Mouse (Mus musculus) neural tube, embryonic 11.5 days (tissue): ENCODE measurements around the gene Slc22a19. TPM values are rescaled to one million over a fixed set of nuclear protein-coding genes. Genes with fewer than 3 reads are reported as not detected.
"Not testable (repeated sequence)": the region's sequence is repeated elsewhere in the genome, so short reads cannot be mapped to it uniquely, and the experiment has no call there.

Experiments
- ATAC-seq: fragments of 200-750 bp; cut with Nextera tagmentation; 2 replicates; pipeline ENCODE4 v1.8.0; 2017; ENCODE audit warnings: moderate number of reproducible peaks, mild to moderate bottlenecking, moderate TSS enrichment, moderate library complexity; ENCODE audit not compliant: insufficient read depth, low FRiP score, low TSS enrichment
- DNase-seq: peaks from one replicate; pipeline ENCODE4 v3.0.0-alpha.2; 2015; ENCODE audit warnings: low spot score
- H3K27ac ChIP-seq: fragments of 300-500 bp; sonication (generic); 2 replicates; pipeline ENCODE4 v1.5.1; 2014; ENCODE audit warnings: low read depth, mild to moderate bottlenecking, low read length
- H3K27me3 ChIP-seq: fragments of 300-500 bp; sonication (generic); 2 replicates; pipeline ENCODE4 v1.6.1; 2014; ENCODE audit warnings: mild to moderate bottlenecking, low read length, mixed read lengths; ENCODE audit not compliant: control insufficient read depth, insufficient read depth
- H3K36me3 ChIP-seq: fragments of 300-500 bp; sonication (generic); 2 replicates; pipeline ENCODE4 v1.6.1; 2014; ENCODE audit warnings: mild to moderate bottlenecking, low read length, moderate library complexity, mixed read lengths; ENCODE audit not compliant: control insufficient read depth, insufficient read depth
- H3K4me1 ChIP-seq: fragments of 300-500 bp; sonication (generic); 2 replicates; pipeline ENCODE4 v1.6.1; 2014; ENCODE audit warnings: low read length, mixed read lengths; ENCODE audit not compliant: control insufficient read depth, insufficient read depth
- H3K4me2 ChIP-seq: fragments of 300-500 bp; sonication (generic); 2 replicates; pipeline ENCODE4 v1.6.1; 2014; ENCODE audit warnings: low read depth, mild to moderate bottlenecking, moderate library complexity
- H3K4me3 ChIP-seq: fragments of 300-500 bp; sonication (generic); 2 replicates; pipeline ENCODE4 v1.5.1; 2014; ENCODE audit warnings: low read depth, low read length
- H3K9ac ChIP-seq: fragments of 300-500 bp; sonication (generic); 2 replicates; pipeline ENCODE4 v1.6.1; 2014; ENCODE audit warnings: mild to moderate bottlenecking, low read length
- H3K9me3 ChIP-seq: fragments of 300-500 bp; sonication (generic); 2 replicates; pipeline ENCODE4 v1.6.1; 2016; ENCODE audit warnings: low read length; ENCODE audit not compliant: control insufficient read depth
- WGBS: fragments of 180-500 bp; shearing (Covaris S2); extraction: QIAGEN DNeasy Blood & Tissue Kit; methylation state at CpG from one replicate; pipeline ENCODE4 v1.1.7; 2014; 5-methylcytosine and 5-hydroxymethylcytosine counted together
- polyA plus RNA-seq: library from polyadenylated mRNA; unstranded; fragments of >200 nt; fragmentation: Nextera tagmentation; extraction: Ambion mirVana; gene quantifications from 2 replicates; pipeline ENCODE4 v1.2.1, GENCODE M21; 2014

The Slc22a19 gene
- not detected in 2 replicates for polyA plus RNA-seq

- DNase-seq (no peak), ATAC-seq (no peak)
- Histone ChIP-seq H3K9ac (no peak within 1 kb of the TSS), H3K27me3 (no peaks in the 10 kb centered on the region), H3K4me3 (no peak within 1 kb of the TSS), H3K4me2 (no peak within 1 kb of the TSS), H3K27ac (no peak within 1 kb of the TSS), H3K4me1 (no peaks in the 10 kb centered on the region), H3K36me3 (no peaks in the 10 kb centered on the region), H3K9me3 (no peaks in the 10 kb centered on the region)
These were observed at the start of gene Slc22a19 for GRCm38 (mm10) chr19:7711148-7711547. TSS of gene Slc22a19 (minus strand) at chr19:7711310.

- H3K4me2 ChIP-seq, ATAC-seq, H3K27ac ChIP-seq, DNase-seq, H3K9me3 ChIP-seq, H3K36me3 ChIP-seq, H3K4me1 ChIP-seq, H3K4me3 ChIP-seq, H3K9ac ChIP-seq, H3K27me3 ChIP-seq: not testable (repeated sequence)
- 70% methylated on average over 13 of the region's 13 CpGs for WGBS
These were observed 42.3 kb upstream of the Slc22a19 start for GRCm38 (mm10) chr19:7753371-7753770.

GRCm38 (mm10) chr19:7729543-7729942 is 18.4 kb upstream of the Slc22a19 start:
- no peak overlapping the region for H3K9ac ChIP-seq
- no peak overlapping the region for H3K27ac ChIP-seq
- no peaks in the 10 kb centered on the region for H3K36me3 ChIP-seq
- no peaks in the 10 kb centered on the region for H3K27me3 ChIP-seq
- H3K4me2 ChIP-seq, result no peak overlapping the region
- 0 out of 2 replicates have a peak, but pooled peaks cover 2% of the 10 kb centered on the region for H3K9me3 ChIP-seq
- H3K4me1 ChIP-seq, result no peaks in the 10 kb centered on the region
- H3K4me3 ChIP-seq, result no peak overlapping the region
- ATAC-seq (no peak), DNase-seq (no peak)
- WGBS, result 23% methylated on average over 1 of the region's 1 CpGs

GRCm38 (mm10) chr19:7693104-7693503 is 18.0 kb downstream of the Slc22a19 start:
- not testable (repeated sequence) for ATAC-seq, H3K9me3 ChIP-seq, H3K4me2 ChIP-seq, DNase-seq, H3K36me3 ChIP-seq, H3K27me3 ChIP-seq, H3K9ac ChIP-seq, H3K4me1 ChIP-seq, H3K27ac ChIP-seq, H3K4me3 ChIP-seq
- WGBS, result 77% methylated on average over 3 of the region's 3 CpGs

GRCm38 (mm10) chr19:7691259-7691658 is 19.9 kb downstream of the Slc22a19 start:
- Histone ChIP-seq H3K27me3 (no peaks in the 10 kb centered on the region), H3K27ac (no peak overlapping the region), H3K9ac (no peak overlapping the region), H3K36me3 (no peaks in the 10 kb centered on the region), H3K4me3 (no peak overlapping the region), H3K4me2 (no peak overlapping the region), H3K4me1 (no peaks in the 10 kb centered on the region), H3K9me3 (no peaks in the 10 kb centered on the region)
- WGBS, result 87% methylated on average over 2 of the region's 2 CpGs
- DNase-seq (no peak), ATAC-seq (no peak)

GRCm38 (mm10) chr19:7687988-7688387 is 23.1 kb downstream of the Slc22a19 start:
- no peaks in the 10 kb centered on the region for H3K4me1 ChIP-seq
- H3K36me3 ChIP-seq, result no peaks in the 10 kb centered on the region
- H3K4me3 ChIP-seq, result no peak overlapping the region
- no peak overlapping the region for H3K27ac ChIP-seq
- no peak overlapping the region for H3K9ac ChIP-seq
- WGBS, result 91% methylated on average over 1 of the region's 1 CpGs
- DNase-seq (no peak), ATAC-seq (no peak)
- no peaks in the 10 kb centered on the region for H3K9me3 ChIP-seq
- no peak overlapping the region for H3K4me2 ChIP-seq
- H3K27me3 ChIP-seq, result no peaks in the 10 kb centered on the region

GRCm38 (mm10) chr19:7672033-7672432 is 39.1 kb downstream of the Slc22a19 start:
- 24% methylated on average over 1 of the region's 1 CpGs for WGBS

GRCm38 (mm10) chr19:7648913-7649666 is 62.0 kb downstream of the Slc22a19 start:
- no peak for ATAC-seq
- H3K4me3 ChIP-seq, result no peak overlapping the region
- 85% methylated on average over 8 of the region's 8 CpGs for WGBS
- H3K36me3 ChIP-seq, result no peaks in the 10 kb centered on the region
- no peak overlapping the region for H3K27ac ChIP-seq
- no peak for DNase-seq
- H3K9me3 ChIP-seq, result no peaks in the 10 kb centered on the region
- H3K27me3 ChIP-seq, result no peaks in the 10 kb centered on the region
- H3K4me1 ChIP-seq, result no peaks in the 10 kb centered on the region
- H3K9ac ChIP-seq, result no peak overlapping the region
- H3K4me2 ChIP-seq, result no peak overlapping the region

More at GRCm38 (mm10) chr19:7672033-7672432, 39.1 kb downstream of the Slc22a19 start:
- H3K27me3 ChIP-seq, result no peaks in the 10 kb centered on the region
- H3K27ac ChIP-seq, result no peak overlapping the region
- no peak overlapping the region for H3K4me3 ChIP-seq
- H3K4me2 ChIP-seq, result no peak overlapping the region
- no peaks in the 10 kb centered on the region for H3K9me3 ChIP-seq
- H3K36me3 ChIP-seq, result no peaks in the 10 kb centered on the region
- ATAC-seq (no peak), DNase-seq (no peak)
- no peaks in the 10 kb centered on the region for H3K4me1 ChIP-seq
- no peak overlapping the region for H3K9ac ChIP-seq

GRCm38 (mm10) chr19:7633786-7634185 is 77.3 kb downstream of the Slc22a19 start:
- H3K4me2 ChIP-seq, result no peak overlapping the region
- DNase-seq (no peak), ATAC-seq (no peak)
- no peaks in the 10 kb centered on the region for H3K4me1 ChIP-seq
- WGBS, result 72% methylated on average over 1 of the region's 1 CpGs
- H3K4me3 ChIP-seq, result no peak overlapping the region
- H3K27me3 ChIP-seq, result no peaks in the 10 kb centered on the region
- H3K36me3 ChIP-seq, result no peaks in the 10 kb centered on the region
- H3K9me3 ChIP-seq, result no peaks in the 10 kb centered on the region
- H3K9ac ChIP-seq, result no peak overlapping the region
- H3K27ac ChIP-seq, result no peak overlapping the region
